Mouse (Mus musculus) stomach, embryonic 16.5 days (tissue): ENCODE measurements around the gene Gm21985. TPM values are rescaled to one million over a fixed set of nuclear protein-coding genes. Genes with fewer than 3 reads are reported as not detected.
A peak's percentile ranks its signal among the peaks of the same experiment; 100 is the strongest.

ENCODE experiments used
- ATAC-seq: fragments of 200-750 bp; cut with Nextera tagmentation; 2 replicates; pipeline ENCODE4 v1.8.0; 2017; ENCODE audit warnings: moderate number of reproducible peaks, moderate TSS enrichment; ENCODE audit not compliant: insufficient read depth, low FRiP score
- H3K27ac ChIP-seq: fragments of 300-500 bp; sonication (generic); 2 replicates; pipeline ENCODE4 v1.5.1; 2014; ENCODE audit warnings: low read length
- H3K27me3 ChIP-seq: fragments of 300-500 bp; sonication (generic); 2 replicates; pipeline ENCODE4 v1.6.1; 2014; ENCODE audit warnings: low read length, control low read depth, mixed read lengths; ENCODE audit not compliant: control insufficient read depth, insufficient read depth
- H3K36me3 ChIP-seq: fragments of 300-500 bp; sonication (generic); 2 replicates; pipeline ENCODE4 v1.6.1; 2014; ENCODE audit warnings: low read length; ENCODE audit not compliant: control insufficient read depth, insufficient read depth
- H3K4me1 ChIP-seq: fragments of 300-500 bp; sonication (generic); 2 replicates; pipeline ENCODE4 v1.6.1; 2014; ENCODE audit warnings: low read length, control low read depth, mixed read lengths; ENCODE audit not compliant: control insufficient read depth, insufficient read depth
- H3K4me2 ChIP-seq: fragments of 300-500 bp; sonication (generic); 2 replicates; pipeline ENCODE4 v1.6.1; 2014; ENCODE audit warnings: low read depth, low read length, mixed read lengths
- H3K4me3 ChIP-seq: fragments of 300-500 bp; sonication (generic); replicated peaks from 2 replicates; pipeline ENCODE4 v1.5.1; 2014; ENCODE audit warnings: mild to moderate bottlenecking, low read length
- H3K9ac ChIP-seq: fragments of 300-500 bp; sonication (generic); 2 replicates; pipeline ENCODE4 v1.6.1; 2014; ENCODE audit warnings: low read length
- H3K9me3 ChIP-seq: fragments of 300-500 bp; sonication (generic); replicated peaks from 2 replicates; pipeline ENCODE4 v1.6.1; 2016; ENCODE audit warnings: low read length, control low read depth; ENCODE audit not compliant: control insufficient read depth
- WGBS: fragments of 180-500 bp; shearing (Covaris S2); extraction: QIAGEN DNeasy Blood & Tissue Kit; methylation state at CpG from one replicate; pipeline ENCODE4 v1.1.7; 2014; 5-methylcytosine and 5-hydroxymethylcytosine counted together
- polyA plus RNA-seq: library from polyadenylated mRNA; unstranded; fragments of >200 nt; fragmentation: Nextera tagmentation; extraction: Ambion mirVana; gene quantifications from 2 replicates; pipeline ENCODE4 v1.2.1, GENCODE M21; 2015

Gene Gm21985
- polyA plus RNA-seq, 1 experiment from 2014 or later = not detected

DNA sequence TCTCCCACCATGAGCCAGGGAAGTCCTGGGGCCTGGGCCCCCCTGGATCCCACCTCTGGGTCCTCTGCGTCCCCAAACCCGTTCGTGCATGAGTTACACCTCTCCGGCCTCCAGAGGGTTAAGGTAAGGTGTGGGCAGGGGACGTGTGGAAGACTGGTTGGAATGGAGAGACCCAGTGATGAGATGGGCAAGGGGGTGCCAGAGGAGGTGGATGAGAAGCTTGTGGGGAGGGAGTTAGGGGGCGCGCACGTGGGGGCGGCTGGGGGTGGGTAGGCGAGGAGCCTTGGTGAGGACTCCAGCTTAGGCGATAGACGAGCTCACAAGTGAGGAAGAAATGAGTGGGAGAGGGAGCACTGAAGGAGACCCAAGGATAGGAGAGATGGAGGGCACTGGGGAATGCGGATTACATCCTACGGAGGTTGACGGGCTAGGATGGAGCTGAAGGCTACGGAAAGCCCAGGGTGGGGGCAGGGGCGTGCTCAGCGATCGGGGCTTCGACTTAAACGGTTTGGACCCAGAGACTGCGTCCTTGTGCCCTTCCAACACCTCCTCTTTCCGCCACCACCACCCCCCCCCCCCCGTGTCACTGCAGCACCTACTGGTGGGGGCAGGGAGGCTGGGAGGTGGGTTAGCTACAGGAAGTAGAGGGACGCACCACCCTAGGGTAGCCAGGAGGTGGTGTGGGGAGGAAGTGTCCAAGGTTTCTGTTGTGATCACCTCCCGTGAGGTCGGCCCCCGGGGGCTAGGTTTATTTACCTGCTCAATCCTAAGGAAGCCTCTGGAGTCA, 26.0 kb upstream of the Gm21985 start:
- Histone ChIP-seq H3K4me1 (peaks cover 21% of the 10 kb centered on the region), H3K9me3 (no peaks in the 10 kb centered on the region), H3K36me3 (no peaks in the 10 kb centered on the region), H3K27ac (peak overlapping the region; percentile 97), H3K4me2 (peak overlapping the region; percentile 97), H3K9ac (peak overlapping the region; percentile 92), H3K4me3 (peak overlapping the region; percentile 86), H3K27me3 (no peaks in the 10 kb centered on the region)
- ATAC-seq = peak; percentile 8; the same call in 1 of the 2 replicates
- WGBS = under 1% methylated on average over 26 of the region's 28 CpGs

DNA sequence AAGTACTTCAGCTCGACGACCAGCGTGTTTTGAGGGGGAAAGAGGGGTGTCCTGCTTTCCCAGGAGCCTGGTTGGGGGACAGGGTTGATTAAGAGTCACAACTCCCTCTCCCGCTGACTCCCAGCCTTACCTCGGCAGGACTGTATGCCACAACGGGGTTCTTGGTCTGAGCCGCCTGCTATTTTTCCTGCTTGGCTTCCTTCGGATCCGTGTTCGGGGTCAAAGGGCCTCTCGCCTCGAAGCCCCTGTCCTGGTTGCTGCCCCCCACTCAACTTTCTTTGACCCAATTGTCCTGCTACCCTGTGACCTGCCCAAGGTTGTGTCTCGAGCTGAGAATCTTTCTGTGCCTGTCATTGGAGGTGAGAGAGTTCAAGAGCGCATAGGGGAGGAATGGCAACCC, 24.3 kb upstream of the Gm21985 start:
- no peak for ATAC-seq
- 76% methylated on average over 14 of the region's 14 CpGs for WGBS
- H3K4me2 ChIP-seq = 0 out of 2 replicates have a peak overlapping the region, but pooled peaks have one; percentile 1

DNA sequence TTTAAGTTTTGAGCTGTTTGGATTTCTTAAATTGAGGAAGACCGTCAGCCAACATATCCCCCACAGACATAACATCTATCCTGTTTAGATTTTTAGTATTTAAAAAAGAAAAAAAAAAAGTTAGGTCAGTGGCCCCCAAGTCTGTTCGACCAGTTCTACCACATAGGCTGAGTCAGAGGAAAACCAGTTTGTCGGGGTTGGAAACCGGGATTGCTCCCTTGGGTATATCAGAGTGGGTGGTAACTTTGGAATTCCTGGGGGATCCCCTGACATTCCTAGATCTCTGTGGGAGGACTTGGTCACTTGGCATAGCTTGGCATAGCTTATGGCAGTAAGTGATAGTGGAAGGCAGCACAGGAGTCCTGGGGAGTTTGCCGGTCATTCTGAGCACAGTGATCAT, 20.8 kb upstream of the Gm21985 start:
- peak overlapping the region; percentile 44; the same call in 1 of the 2 replicates for H3K27ac ChIP-seq
- H3K36me3 ChIP-seq = no peaks in the 10 kb centered on the region
- H3K4me2 ChIP-seq = no peak overlapping the region
- no peak overlapping the region for H3K9ac ChIP-seq
- no peak overlapping the region for H3K4me3 ChIP-seq
- no peaks in the 10 kb centered on the region for H3K27me3 ChIP-seq
- no peak for ATAC-seq
- no peaks in the 10 kb centered on the region for H3K9me3 ChIP-seq
- WGBS = 65% methylated on average over 5 of the region's 5 CpGs
- H3K4me1 ChIP-seq = peaks cover 20% of the 10 kb centered on the region

More for the DNA sequence above, 24.3 kb upstream of the Gm21985 start:
- Histone ChIP-seq H3K27me3 (no peaks in the 10 kb centered on the region), H3K9ac (no peak overlapping the region), H3K9me3 (no peaks in the 10 kb centered on the region), H3K4me3 (no peak overlapping the region), H3K27ac (no peak overlapping the region), H3K36me3 (no peaks in the 10 kb centered on the region), H3K4me1 (peaks cover 27% of the 10 kb centered on the region)

DNA sequence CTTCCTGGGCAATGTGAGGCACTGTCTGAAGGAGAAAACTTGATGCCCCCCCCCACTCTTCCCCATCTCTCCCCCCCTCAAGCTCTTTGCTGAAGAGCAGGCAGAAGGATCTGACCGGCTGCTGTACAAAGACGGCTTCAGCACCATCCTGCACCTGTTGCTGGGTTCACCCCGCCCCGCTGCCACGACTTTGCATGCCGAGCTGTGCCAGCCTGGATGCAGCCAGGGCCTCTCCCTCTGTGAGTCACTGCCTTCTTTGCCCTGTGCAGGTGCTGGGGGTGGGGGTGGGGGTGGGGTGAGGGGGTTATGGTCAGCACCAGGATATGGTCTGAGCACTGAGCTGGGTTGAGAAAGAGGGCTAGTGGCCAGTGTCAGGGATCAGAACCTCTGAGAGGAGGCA, 19.9 kb upstream of the Gm21985 start:
- WGBS = 70% methylated on average over 6 of the region's 6 CpGs
- H3K4me3 ChIP-seq = no peak overlapping the region
- H3K27me3 ChIP-seq = no peaks in the 10 kb centered on the region
- no peaks in the 10 kb centered on the region for H3K9me3 ChIP-seq
- no peaks in the 10 kb centered on the region for H3K36me3 ChIP-seq
- H3K4me2 ChIP-seq = no peak overlapping the region
- no peak overlapping the region; the same call in 1 of the 2 replicates for H3K9ac ChIP-seq
- H3K27ac ChIP-seq = peak overlapping the region; percentile 44
- H3K4me1 ChIP-seq = peaks cover 13% of the 10 kb centered on the region
- peak; percentile 61; the same call in 1 of the 2 replicates for ATAC-seq

DNA sequence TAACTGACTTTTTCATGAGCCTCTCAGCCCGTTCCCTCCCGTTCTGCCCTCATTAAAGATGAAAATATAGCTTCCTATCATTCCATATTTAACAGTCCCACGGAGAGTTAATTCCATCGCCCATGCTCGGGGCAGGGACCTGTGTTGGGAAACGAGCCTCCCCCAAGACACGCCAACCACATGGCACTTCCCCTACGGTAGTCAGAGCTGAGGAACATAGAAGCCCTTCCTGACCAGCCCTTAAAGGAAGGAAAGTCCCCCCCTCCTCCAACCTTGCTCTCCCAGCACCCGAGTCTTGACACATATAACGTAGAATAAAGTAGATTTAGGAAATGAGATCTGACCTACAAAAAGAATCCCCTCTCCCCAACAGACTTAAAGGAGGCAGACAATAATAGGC, 18.8 kb upstream of the Gm21985 start:
- no peaks in the 10 kb centered on the region for H3K36me3 ChIP-seq
- H3K4me1 ChIP-seq = peaks cover 13% of the 10 kb centered on the region
- ATAC-seq = no peak
- no peaks in the 10 kb centered on the region for H3K27me3 ChIP-seq
- H3K4me3 ChIP-seq = no peak overlapping the region
- no peak overlapping the region for H3K9ac ChIP-seq
- H3K27ac ChIP-seq = no peak overlapping the region
- no peak overlapping the region for H3K4me2 ChIP-seq
- 80% methylated on average over 10 of the region's 10 CpGs for WGBS
- H3K9me3 ChIP-seq = no peaks in the 10 kb centered on the region

DNA sequence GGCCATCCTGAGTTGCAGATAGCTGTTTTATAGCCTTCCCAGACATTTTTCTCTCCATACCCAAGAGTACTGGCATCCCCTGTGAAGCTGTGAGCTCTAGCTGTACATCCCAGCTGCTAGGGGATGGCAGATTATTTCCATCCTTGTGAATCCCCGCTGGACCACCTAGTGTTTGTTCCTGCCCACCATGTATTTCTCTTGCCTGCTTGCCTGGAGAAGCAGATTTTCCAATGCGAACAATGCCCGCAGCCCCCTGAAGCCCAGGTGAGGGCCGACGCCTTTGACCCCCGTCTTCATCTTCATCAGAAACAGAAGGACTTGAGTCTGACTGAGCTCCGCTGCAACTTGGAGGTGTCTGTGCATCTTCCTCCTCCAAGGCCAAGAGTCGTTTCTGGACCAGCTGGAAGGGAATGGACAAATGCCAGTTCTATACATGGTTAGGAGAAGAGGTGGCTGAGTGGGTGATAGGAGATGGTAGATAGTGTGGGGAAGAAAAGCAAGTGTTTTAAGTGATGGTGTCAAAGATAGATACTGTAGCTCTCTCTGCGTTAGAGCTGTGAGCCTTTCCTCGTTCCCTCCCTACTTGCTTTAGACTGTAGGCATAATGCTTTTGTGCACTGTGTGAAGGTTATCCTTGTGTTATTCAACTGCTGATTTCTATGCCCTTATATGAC, 16.2 kb upstream of the Gm21985 start:
- no peak overlapping the region for H3K27ac ChIP-seq
- H3K36me3 ChIP-seq = no peaks in the 10 kb centered on the region
- no peak overlapping the region for H3K4me3 ChIP-seq
- H3K9ac ChIP-seq = no peak overlapping the region
- H3K9me3 ChIP-seq = no peaks in the 10 kb centered on the region
- H3K4me1 ChIP-seq = peaks cover 7% of the 10 kb centered on the region; the same call in 1 of the 2 replicates
- 87% methylated on average over 10 of the region's 10 CpGs for WGBS
- no peak for ATAC-seq
- no peaks in the 10 kb centered on the region for H3K27me3 ChIP-seq
- H3K4me2 ChIP-seq = no peak overlapping the region

DNA sequence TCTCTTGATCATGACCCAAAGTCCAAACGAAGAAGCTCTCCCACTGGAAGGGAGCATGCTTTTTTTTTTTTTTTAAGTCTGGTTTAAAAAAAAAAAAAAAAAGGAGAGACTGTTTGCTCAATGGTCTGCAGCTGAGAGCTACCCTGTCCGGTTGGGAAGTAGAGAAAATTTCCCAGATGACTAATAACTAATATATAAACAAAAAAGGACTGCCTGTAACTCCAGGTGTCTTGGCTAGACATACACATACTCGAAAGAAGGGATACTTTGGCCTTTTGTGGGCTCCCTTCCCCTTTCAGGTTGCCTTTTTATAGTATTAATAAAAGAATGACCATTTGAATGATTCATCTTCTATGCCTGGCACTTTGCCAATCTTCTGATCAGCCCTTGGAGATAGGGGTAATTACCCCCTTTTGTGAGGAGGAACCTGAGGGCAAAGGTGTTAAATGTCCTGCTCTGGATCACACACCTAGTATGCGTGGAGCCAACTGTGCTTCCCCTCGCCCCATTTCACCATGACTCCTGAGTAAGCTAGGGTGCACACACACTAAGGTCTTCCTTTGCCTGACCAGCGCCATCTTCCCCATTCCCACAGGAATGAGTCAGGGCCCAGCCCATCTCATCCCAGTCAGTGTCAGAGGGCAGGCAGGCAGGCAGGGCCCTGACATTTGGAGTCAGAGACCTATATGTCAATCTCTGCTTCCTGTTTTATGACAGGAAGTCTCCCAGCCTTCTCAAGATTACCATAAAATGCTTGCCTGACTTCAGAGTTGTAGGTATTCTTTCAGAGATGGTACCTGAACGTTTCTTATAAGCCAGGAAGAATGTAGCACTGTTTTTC, 11.2 kb upstream of the Gm21985 start:
- Histone ChIP-seq H3K9me3 (no peaks in the 10 kb centered on the region), H3K4me3 (no peak overlapping the region), H3K36me3 (no peaks in the 10 kb centered on the region), H3K4me1 (0 out of 2 replicates have a peak, but pooled peaks cover 4% of the 10 kb centered on the region), H3K27ac (no peak overlapping the region), H3K27me3 (no peaks in the 10 kb centered on the region), H3K4me2 (no peak overlapping the region), H3K9ac (no peak overlapping the region)
- peak; percentile 34; the same call in 1 of the 2 replicates for ATAC-seq
- WGBS = 51% methylated on average over 7 of the region's 7 CpGs

DNA sequence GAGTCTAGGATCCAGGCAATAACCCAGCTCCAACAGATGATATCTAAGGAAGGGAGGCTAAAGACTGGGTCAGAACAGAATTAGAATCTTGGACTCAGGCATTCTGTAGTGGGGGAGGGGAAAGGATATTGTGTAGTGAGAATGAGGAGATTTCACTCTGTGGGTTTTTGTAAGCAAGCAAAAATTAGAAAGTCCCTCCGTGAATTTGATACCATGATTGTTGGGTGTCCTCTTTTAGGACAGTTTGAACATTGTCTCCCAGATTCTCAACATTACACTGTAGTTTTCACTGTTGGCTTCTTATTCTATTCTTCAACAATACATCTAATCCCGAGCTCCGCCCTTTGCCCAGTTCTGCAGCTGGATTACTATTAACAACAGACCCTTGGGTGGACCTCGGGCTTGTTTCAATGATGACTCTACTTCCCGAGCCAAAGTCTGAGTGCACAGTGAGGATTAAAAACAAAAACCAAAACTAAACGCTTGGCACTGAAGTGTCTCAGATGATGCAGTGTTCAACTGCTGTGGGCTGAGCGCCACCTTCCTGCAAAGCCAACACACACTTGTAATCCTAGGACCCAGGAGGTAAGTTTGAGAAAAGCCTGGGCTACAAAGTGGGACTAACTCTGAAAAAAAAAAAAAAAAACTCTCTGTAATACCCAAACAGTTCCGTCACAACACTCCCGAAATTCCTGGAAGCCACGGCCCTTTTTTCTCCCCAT, 6.7 kb upstream of the Gm21985 start, which contains the start of gene Nutm1:
Gene Nutm1 (minus strand): TSS at position 51 of the 722 bp plus-strand sequence.
- Histone ChIP-seq H3K36me3 (no peaks in the 10 kb centered on the region), H3K4me3 (no peak within 1 kb of the TSS), H3K27ac (no peak within 1 kb of the TSS), H3K4me2 (no peak within 1 kb of the TSS), H3K4me1 (peaks cover 13% of the 10 kb centered on the region), H3K27me3 (no peaks in the 10 kb centered on the region), H3K9ac (no peak within 1 kb of the TSS), H3K9me3 (no peaks in the 10 kb centered on the region)
- ATAC-seq = no peak
- WGBS = 70% methylated on average over 10 of the region's 10 CpGs
